Mouse (Mus musculus) adrenal gland, postnatal 25 days (tissue): ENCODE measurements at regions not wholly inside any gene's neighbourhood (a gene's known extent, or its start where the extent isn't known, plus 50 kb on each side); places are given as distances from the start of the nearest gene placed in this dataset.

ENCODE experiments used
- DNase-seq: peaks from one replicate; pipeline ENCODE4 v3.0.0; 2021; ENCODE audit warnings: mixed read lengths

- DNase-seq = no peak
Measured at GRCm38 (mm10) chr9:122568691-122569441, 178.3 kb upstream of the Topaz1 start.

GRCm38 (mm10) chr9:122569511-122570455, 177.4 kb upstream of the Topaz1 start:
- no peak for DNase-seq

- DNase-seq = no peak
Measured at GRCm38 (mm10) chr9:122571001-122571400, 176.1 kb upstream of the Topaz1 start.

GRCm38 (mm10) chr9:122571402-122572059, 175.6 kb upstream of the Topaz1 start:
- DNase-seq = no peak

GRCm38 (mm10) chr9:122572060-122572835, 174.9 kb upstream of the Topaz1 start:
- DNase-seq = peak; percentile 58

GRCm38 (mm10) chr9:122572836-122573267, 174.3 kb upstream of the Topaz1 start:
- DNase-seq = no peak

- DNase-seq = no peak
Measured at GRCm38 (mm10) chr9:122585228-122585627, 161.9 kb upstream of the Topaz1 start.

- no peak for DNase-seq
Measured at GRCm38 (mm10) chr9:122586421-122586820, 160.7 kb upstream of the Topaz1 start.

GRCm38 (mm10) chr9:122586986-122587385, 160.2 kb upstream of the Topaz1 start:
- no peak for DNase-seq

- DNase-seq = no peak
Measured at GRCm38 (mm10) chr9:122588246-122588645, 158.9 kb upstream of the Topaz1 start.

GRCm38 (mm10) chr9:122592820-122593615, 154.1 kb upstream of the Topaz1 start:
- no peak for DNase-seq

GRCm38 (mm10) chr9:122595120-122595943, 151.8 kb upstream of the Topaz1 start:
- no peak for DNase-seq

GRCm38 (mm10) chr9:122603106-122603505, 144.0 kb upstream of the Topaz1 start:
- DNase-seq = no peak

GRCm38 (mm10) chr9:122609616-122610015, 137.5 kb upstream of the Topaz1 start:
- no peak for DNase-seq

- no peak for DNase-seq
Measured at GRCm38 (mm10) chr9:122610918-122611317, 136.2 kb upstream of the Topaz1 start.

- DNase-seq = no peak
Measured at GRCm38 (mm10) chr9:122614579-122615252, 132.4 kb upstream of the Topaz1 start.

- DNase-seq = peak; percentile 55
Measured at GRCm38 (mm10) chr9:122615351-122615750, 131.8 kb upstream of the Topaz1 start.

GRCm38 (mm10) chr9:122617793-122618192, 129.4 kb upstream of the Topaz1 start:
- DNase-seq = no peak

- no peak for DNase-seq
Measured at GRCm38 (mm10) chr9:122625081-122625480, 122.1 kb upstream of the Topaz1 start.
